Mouse (Mus musculus) heart, embryonic 11.5 days (tissue): ENCODE measurements around the gene Scn8a. TPM values are rescaled to one million over a fixed set of nuclear protein-coding genes. Genes with fewer than 3 reads are reported as not detected.

Experiments
- ATAC-seq: fragments of 200-750 bp; cut with Nextera tagmentation; replicated peaks from 2 replicates; pipeline ENCODE4 v1.8.0; 2017; ENCODE audit warnings: moderate library complexity; ENCODE audit not compliant: insufficient number of reproducible peaks, low FRiP score, low TSS enrichment
- H3K27ac ChIP-seq: fragments of 300-500 bp; sonication (generic); 2 replicates; pipeline ENCODE4 v1.5.1; 2014; ENCODE audit warnings: mild to moderate bottlenecking, low read depth, low read length
- H3K27me3 ChIP-seq: fragments of 300-500 bp; sonication (generic); 2 replicates; pipeline ENCODE4 v1.6.1; 2014; ENCODE audit warnings: mild to moderate bottlenecking, low read length, mixed read lengths; ENCODE audit not compliant: control insufficient read depth, insufficient read depth
- H3K36me3 ChIP-seq: fragments of 300-500 bp; sonication (generic); 2 replicates; pipeline ENCODE4 v1.6.1; 2014; ENCODE audit warnings: mild to moderate bottlenecking, low read length, moderate library complexity, mixed read lengths; ENCODE audit not compliant: control insufficient read depth, insufficient read depth
- H3K4me1 ChIP-seq: fragments of 300-500 bp; sonication (generic); 2 replicates; pipeline ENCODE4 v1.6.1; 2014; ENCODE audit warnings: low read length; ENCODE audit not compliant: control insufficient read depth, insufficient read depth
- H3K4me2 ChIP-seq: fragments of 300-500 bp; sonication (generic); 2 replicates; pipeline ENCODE4 v1.6.1; 2014; ENCODE audit warnings: mild to moderate bottlenecking, moderate library complexity
- H3K4me3 ChIP-seq: fragments of 300-500 bp; sonication (generic); 2 replicates; pipeline ENCODE4 v1.5.1; 2014; ENCODE audit warnings: low read depth, low read length
- H3K9ac ChIP-seq: fragments of 300-500 bp; sonication (generic); 2 replicates; pipeline ENCODE4 v1.6.1; 2014; ENCODE audit warnings: mild to moderate bottlenecking, low read depth, low read length, moderate library complexity
- H3K9me3 ChIP-seq: fragments of 300-500 bp; sonication (generic); replicated peaks from 2 replicates; pipeline ENCODE4 v1.6.1; 2016; ENCODE audit warnings: low read length; ENCODE audit not compliant: control insufficient read depth
- WGBS: fragments of 180-500 bp; shearing (Covaris S2); extraction: QIAGEN DNeasy Blood & Tissue Kit; methylation state at CpG from one replicate; pipeline ENCODE4 v1.1.7; 2014; ENCODE audit not compliant: insufficient replicate concordance; 5-methylcytosine and 5-hydroxymethylcytosine counted together
- polyA plus RNA-seq: library from polyadenylated mRNA; unstranded; fragments of >200 nt; fragmentation: Nextera tagmentation; extraction: Ambion mirVana; gene quantifications from 2 replicates; pipeline ENCODE4 v1.2.1, GENCODE M21; 2014

Gene Scn8a
- polyA plus RNA-seq, 1 experiment from 2014 or later, result 1.2 TPM

DNA sequence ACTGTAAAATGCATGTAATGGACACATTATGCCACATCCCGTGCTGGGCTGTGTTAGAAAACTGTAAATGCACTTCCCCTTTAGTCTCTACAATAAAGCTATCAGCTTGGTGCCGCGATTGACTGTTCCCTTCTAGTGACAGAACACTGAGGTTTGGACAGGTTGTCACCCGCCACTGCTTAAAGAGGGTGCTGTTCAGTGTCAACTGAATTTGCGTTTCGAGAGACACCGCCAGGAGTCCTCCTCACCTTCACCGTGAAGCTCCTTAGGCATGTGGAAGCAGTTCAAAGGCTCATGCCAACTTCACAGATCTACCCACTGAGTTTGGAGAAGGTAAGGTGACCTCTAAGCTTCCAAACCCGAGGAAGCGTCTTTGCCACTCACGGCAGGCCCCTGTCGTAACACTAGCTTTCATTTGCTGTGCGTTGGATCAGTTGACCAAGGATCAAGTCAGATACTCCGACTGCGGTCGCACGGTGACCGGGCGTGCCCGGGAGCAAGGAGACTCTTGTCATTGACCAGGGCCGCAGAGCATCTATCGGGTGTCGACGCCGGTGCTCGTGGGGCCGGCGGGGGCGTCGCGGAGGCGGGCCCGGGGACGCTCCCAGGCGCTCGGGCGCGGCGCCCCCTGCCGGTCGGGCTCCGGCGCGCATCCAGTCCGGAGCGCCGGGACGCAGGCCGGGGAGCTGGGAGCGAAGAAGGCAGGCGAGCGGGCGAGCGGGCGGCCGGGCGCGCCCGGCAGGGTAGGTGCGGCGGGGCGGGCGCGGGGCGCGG, 530 bp downstream of the Scn8a start:
- H3K4me3 ChIP-seq, result peak overlapping the region; percentile 59
- no peak overlapping the region for H3K27ac ChIP-seq
- no peak for ATAC-seq
- H3K36me3 ChIP-seq, result no peaks in the 10 kb centered on the region
- no peaks in the 10 kb centered on the region for H3K4me1 ChIP-seq
- WGBS, result 2% methylated on average over 47 of the region's 66 CpGs
- no peaks in the 10 kb centered on the region; the same call in 1 of the 2 replicates for H3K9me3 ChIP-seq
- H3K4me2 ChIP-seq, result peak overlapping the region; percentile 78
- no peak overlapping the region for H3K9ac ChIP-seq
- peaks cover 50% of the 10 kb centered on the region for H3K27me3 ChIP-seq

GRCm38 (mm10) chr15:100870775-100871106, 1.1 kb downstream of the Scn8a start:
- H3K4me1 ChIP-seq, result no peaks in the 10 kb centered on the region
- 3% methylated on average over 19 of the region's 69 CpGs for WGBS
- H3K27ac ChIP-seq, result no peak overlapping the region
- H3K27me3 ChIP-seq, result peaks cover 50% of the 10 kb centered on the region
- no peak for ATAC-seq
- no peaks in the 10 kb centered on the region; the same call in 1 of the 2 replicates for H3K9me3 ChIP-seq
- H3K4me2 ChIP-seq, result peak overlapping the region; percentile 78
- H3K9ac ChIP-seq, result peak overlapping the region; percentile 40; the same call in 1 of the 2 replicates
- H3K4me3 ChIP-seq, result peak overlapping the region; percentile 59
- no peaks in the 10 kb centered on the region for H3K36me3 ChIP-seq

DNA sequence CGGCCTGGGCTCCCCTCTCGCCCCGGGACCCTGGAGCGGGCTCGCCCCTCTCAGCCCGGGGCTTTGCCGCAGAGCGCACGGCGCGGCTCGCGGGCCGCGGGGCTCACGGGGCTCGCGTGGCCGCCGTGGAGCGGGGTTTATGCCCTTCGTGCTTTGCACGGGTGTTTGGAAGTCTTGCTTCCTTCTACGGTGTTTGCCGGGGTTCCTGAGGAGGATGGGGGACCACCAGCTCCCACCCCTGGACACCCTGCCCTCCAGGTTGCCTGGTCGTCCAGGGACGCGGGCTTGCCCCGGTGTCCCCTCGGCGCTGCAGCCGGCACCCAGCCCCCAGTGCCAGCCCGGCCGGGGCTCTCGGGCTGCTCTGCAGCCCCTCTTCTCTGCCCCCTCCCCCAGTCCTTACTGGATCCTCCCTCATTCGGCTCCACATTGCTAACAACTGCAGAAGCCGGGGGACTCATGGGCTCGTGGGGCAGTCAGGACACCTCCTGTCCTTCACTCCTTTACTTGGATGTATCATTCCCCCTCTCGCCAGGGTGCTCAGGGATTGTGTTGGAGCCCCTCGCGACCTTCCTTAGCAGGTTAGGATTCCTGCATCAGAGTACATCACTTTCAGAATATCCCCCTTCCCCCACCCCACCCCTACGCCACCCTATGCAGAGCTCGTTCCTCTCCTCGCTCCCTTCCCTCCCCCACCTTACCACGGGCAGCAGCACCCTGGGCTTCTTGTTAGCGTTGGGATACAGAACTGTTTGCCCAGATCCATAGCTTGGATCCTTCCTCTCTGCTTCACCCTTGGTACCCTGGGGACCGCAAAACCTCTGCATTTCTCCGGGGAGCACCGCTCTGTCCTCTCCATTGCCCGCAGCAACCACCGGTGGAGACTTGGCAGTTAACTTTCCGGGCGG, 1.7 kb downstream of the Scn8a start:
- Histone ChIP-seq H3K9ac (peak overlapping the region; percentile 40; the same call in 1 of the 2 replicates), H3K27me3 (peaks cover 53% of the 10 kb centered on the region), H3K4me2 (peak overlapping the region; percentile 78), H3K4me3 (peak overlapping the region; percentile 59), H3K27ac (no peak overlapping the region), H3K9me3 (no peaks in the 10 kb centered on the region; the same call in 1 of the 2 replicates), H3K4me1 (no peaks in the 10 kb centered on the region), H3K36me3 (no peaks in the 10 kb centered on the region)
- WGBS, result 1% methylated on average over 49 of the region's 53 CpGs
- ATAC-seq, result no peak

- Histone ChIP-seq H3K9ac (no peak overlapping the region), H3K4me2 (no peak overlapping the region), H3K4me1 (no peaks in the 10 kb centered on the region), H3K9me3 (no peaks in the 10 kb centered on the region), H3K36me3 (no peaks in the 10 kb centered on the region), H3K27me3 (peaks cover 58% of the 10 kb centered on the region), H3K27ac (no peak overlapping the region), H3K4me3 (no peak overlapping the region)
- no peak for ATAC-seq
- WGBS, result 3% methylated on average over 16 of the region's 16 CpGs
Measured at GRCm38 (mm10) chr15:100873155-100873554, 3.5 kb downstream of the Scn8a start.

DNA sequence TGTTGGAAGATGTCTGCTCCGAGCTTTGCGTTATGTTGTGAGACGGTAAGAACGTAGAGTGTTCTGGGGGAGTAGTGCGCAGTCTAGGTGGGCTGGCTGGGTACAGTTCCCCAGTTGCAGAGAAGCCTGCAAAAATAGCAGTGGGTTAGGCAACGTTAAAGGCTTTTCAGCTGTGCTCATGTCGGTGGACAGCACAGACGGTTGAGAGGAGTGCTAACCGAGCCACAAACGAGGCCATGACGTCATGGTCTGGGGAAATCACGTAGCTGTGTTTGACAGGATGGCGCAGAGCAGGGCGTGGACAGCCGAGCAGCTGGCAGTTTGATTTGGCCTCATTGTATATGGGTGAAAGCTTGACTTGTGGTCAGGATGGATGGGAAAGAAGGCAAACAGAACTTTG, 9.4 kb downstream of the Scn8a start:
- no peak for ATAC-seq
- Histone ChIP-seq H3K36me3 (no peaks in the 10 kb centered on the region), H3K9ac (no peak overlapping the region), H3K4me1 (no peaks in the 10 kb centered on the region), H3K9me3 (no peaks in the 10 kb centered on the region), H3K27ac (no peak overlapping the region), H3K4me2 (no peak overlapping the region), H3K27me3 (peaks cover 14% of the 10 kb centered on the region), H3K4me3 (no peak overlapping the region)
- WGBS, result 73% methylated on average over 15 of the region's 15 CpGs

DNA sequence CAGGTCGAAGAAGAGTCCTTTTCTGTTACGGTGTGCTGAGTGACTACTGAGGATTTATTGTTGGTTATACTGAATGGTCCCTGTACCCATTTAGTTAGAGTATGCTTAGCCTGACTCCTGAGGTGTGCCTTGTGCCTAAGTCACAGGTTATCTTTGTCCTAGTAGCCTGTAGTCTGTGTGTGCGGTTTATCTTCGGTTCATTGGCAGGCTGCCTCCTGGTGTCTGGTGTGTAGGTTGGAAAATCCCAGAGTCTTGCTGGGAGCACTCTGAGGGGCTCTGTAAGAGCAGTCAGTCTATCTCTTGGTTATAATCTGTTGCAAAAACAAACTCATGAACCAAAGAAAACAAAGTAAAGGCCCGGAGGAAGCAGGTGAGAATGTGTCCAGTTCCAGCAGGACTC, 11.7 kb downstream of the Scn8a start:
- Histone ChIP-seq H3K4me1 (no peaks in the 10 kb centered on the region), H3K27me3 (peaks cover 9% of the 10 kb centered on the region), H3K9ac (no peak overlapping the region), H3K36me3 (no peaks in the 10 kb centered on the region), H3K4me3 (no peak overlapping the region), H3K4me2 (no peak overlapping the region), H3K9me3 (no peaks in the 10 kb centered on the region), H3K27ac (no peak overlapping the region)
- no peak for ATAC-seq
- WGBS, result 61% methylated on average over 5 of the region's 5 CpGs

DNA sequence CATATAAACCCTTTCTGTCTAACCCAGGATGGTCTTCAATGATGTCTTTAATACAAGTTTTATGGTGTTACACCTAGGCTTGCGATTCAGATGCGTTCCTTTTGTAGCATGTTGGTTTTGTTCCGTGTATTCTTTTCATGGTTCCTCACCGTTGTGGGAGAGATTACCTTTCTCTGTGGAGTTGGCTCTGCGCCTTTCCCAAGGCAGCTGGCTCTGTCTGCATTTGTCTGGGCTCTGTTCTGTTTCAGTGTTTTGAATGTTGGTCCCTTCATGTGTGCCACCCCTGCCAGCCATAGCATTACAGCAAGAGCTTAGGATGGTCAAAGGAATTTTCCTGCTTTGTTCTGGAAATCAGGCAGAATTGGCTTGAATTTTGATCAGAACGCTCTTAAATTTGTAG, 14.8 kb downstream of the Scn8a start:
- no peak for ATAC-seq
- no peaks in the 10 kb centered on the region for H3K4me1 ChIP-seq
- no peaks in the 10 kb centered on the region for H3K36me3 ChIP-seq
- H3K27me3 ChIP-seq, result 0 out of 2 replicates have a peak, but pooled peaks cover 3% of the 10 kb centered on the region
- WGBS, result 85% methylated on average over 6 of the region's 6 CpGs
- no peak overlapping the region for H3K27ac ChIP-seq
- H3K9me3 ChIP-seq, result no peaks in the 10 kb centered on the region
- no peak overlapping the region for H3K9ac ChIP-seq
- no peak overlapping the region for H3K4me3 ChIP-seq
- no peak overlapping the region for H3K4me2 ChIP-seq

GRCm38 (mm10) chr15:100891962-100892361, 22.3 kb downstream of the Scn8a start:
- no peak overlapping the region for H3K9ac ChIP-seq
- H3K27me3 ChIP-seq, result no peaks in the 10 kb centered on the region
- ATAC-seq, result no peak
- H3K4me1 ChIP-seq, result no peaks in the 10 kb centered on the region
- H3K4me2 ChIP-seq, result no peak overlapping the region
- H3K36me3 ChIP-seq, result no peaks in the 10 kb centered on the region
- WGBS, result 65% methylated on average over 13 of the region's 13 CpGs
- H3K9me3 ChIP-seq, result peaks cover 4% of the 10 kb centered on the region; the same call in 1 of the 2 replicates
- no peak overlapping the region for H3K27ac ChIP-seq
- H3K4me3 ChIP-seq, result no peak overlapping the region
